Mouse (Mus musculus) midbrain, postnatal 0 days (tissue): ENCODE measurements around the gene Bahd1. TPM values are rescaled to one million over a fixed set of nuclear protein-coding genes. Genes with fewer than 3 reads are reported as not detected.

Experiments used
- ATAC-seq: fragments of 200-750 bp; cut with Nextera tagmentation; 2 replicates; pipeline ENCODE4 v1.8.0; 2017; ENCODE audit warnings: moderate number of reproducible peaks, mild to moderate bottlenecking, moderate TSS enrichment, moderate library complexity; ENCODE audit not compliant: low FRiP score
- DNase-seq: peaks from one replicate; pipeline ENCODE4 v3.0.0-alpha.2; 2015; ENCODE audit warnings: low spot score
- H3K27ac ChIP-seq: fragments of 300-500 bp; sonication (generic); 2 replicates; pipeline ENCODE4 v1.5.1; 2014; ENCODE audit warnings: low read depth, mild to moderate bottlenecking, low read length, mixed read lengths
- H3K27me3 ChIP-seq: fragments of 300-500 bp; sonication (generic); 2 replicates; pipeline ENCODE4 v1.6.1; 2014; ENCODE audit warnings: low read length, control low read depth, mixed read lengths; ENCODE audit not compliant: insufficient read depth
- H3K36me3 ChIP-seq: fragments of 300-500 bp; sonication (generic); 2 replicates; pipeline ENCODE4 v1.6.1; 2014; ENCODE audit warnings: low read length, control low read depth, mixed read lengths; ENCODE audit not compliant: insufficient read depth
- H3K4me1 ChIP-seq: fragments of 300-500 bp; sonication (generic); 2 replicates; pipeline ENCODE4 v1.6.1; 2014; ENCODE audit warnings: mild to moderate bottlenecking, control low read depth, antibody characterized with exemption, low read length, mixed read lengths; ENCODE audit not compliant: insufficient read depth
- H3K4me2 ChIP-seq: fragments of 300-500 bp; sonication (generic); 2 replicates; pipeline ENCODE4 v1.6.1; 2014; ENCODE audit warnings: low read depth, mild to moderate bottlenecking, low read length, mixed read lengths; ENCODE audit not compliant: poor library complexity, severe bottlenecking
- H3K4me3 ChIP-seq: fragments of 300-500 bp; sonication (generic); 2 replicates; pipeline ENCODE4 v1.5.1; 2014; ENCODE audit warnings: low read depth, mild to moderate bottlenecking, low read length, moderate library complexity
- H3K9ac ChIP-seq: fragments of 300-500 bp; sonication (generic); replicated peaks from 2 replicates; pipeline ENCODE4 v1.6.1; 2014; ENCODE audit warnings: mild to moderate bottlenecking, low read length, moderate library complexity, mixed read lengths; ENCODE audit not compliant: poor library complexity, severe bottlenecking
- H3K9me3 ChIP-seq: fragments of 300-500 bp; sonication (generic); 2 replicates; pipeline ENCODE4 v1.6.1; 2016; ENCODE audit warnings: low read length, control low read depth
- CTCF ChIP-seq: IDR thresholded peaks from 2 replicates; pipeline ENCODE4 v1.5.1; 2016; ENCODE audit warnings: antibody characterized with exemption, mild to moderate bottlenecking
- WGBS: fragments of 180-500 bp; shearing (Covaris S2); extraction: QIAGEN DNeasy Blood & Tissue Kit; methylation state at CpG from one replicate; pipeline ENCODE4 v1.1.7; 2014; 5-methylcytosine and 5-hydroxymethylcytosine counted together
- polyA plus RNA-seq: library from polyadenylated mRNA; unstranded; fragments of >200 nt; fragmentation: Nextera tagmentation; extraction: Ambion mirVana; gene quantifications from 2 replicates; pipeline ENCODE4 v1.2.1, GENCODE M21; 2015
- total RNA-seq: library from RNA; depleted of rRNA; stranded (reverse); fragments of >200 nt; gene quantifications from 2 replicates; pipeline ENCODE4 v1.2.3, GENCODE M21; 2014

The Bahd1 gene
- total and polyA plus RNA-seq, 2 experiments from 2014 or later = 6.1 to 28.6 TPM

DNA sequence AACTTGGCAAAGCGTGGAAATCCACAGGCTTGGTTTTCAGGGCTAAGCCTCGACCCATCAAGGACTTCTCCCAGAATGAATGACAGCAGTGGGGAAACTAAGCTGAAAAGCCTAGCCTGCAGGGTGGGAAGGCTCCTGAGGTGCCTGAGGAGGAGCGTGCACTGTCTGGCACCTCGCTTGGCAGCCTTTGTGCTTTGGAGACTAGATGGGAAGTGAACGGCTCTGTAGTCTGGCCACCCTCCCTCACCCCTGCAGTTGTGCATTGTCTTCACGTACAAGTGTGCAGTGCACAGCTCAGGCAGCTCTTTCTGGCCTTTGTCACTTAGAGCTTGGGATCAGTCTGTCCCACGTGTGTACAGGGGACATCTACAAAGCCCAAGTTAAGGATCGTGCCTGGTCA, 14.5 kb downstream of the Bahd1 start:
- no peaks in the 10 kb centered on the region for H3K9me3 ChIP-seq
- 25% methylated on average over 8 of the region's 8 CpGs for WGBS
- no peak overlapping the region for H3K27ac ChIP-seq
- 0 out of 2 replicates have a peak, but pooled peaks cover 19% of the 10 kb centered on the region for H3K4me1 ChIP-seq
- H3K4me3 ChIP-seq = no peak overlapping the region
- H3K4me2 ChIP-seq = no peak overlapping the region
- H3K27me3 ChIP-seq = no peaks in the 10 kb centered on the region
- TF ChIP-seq CTCF = no peak
- no peak for ATAC-seq
- H3K9ac ChIP-seq = no peak overlapping the region
- DNase-seq = no peak
- peaks cover 18% of the 10 kb centered on the region; the same call in 1 of the 2 replicates for H3K36me3 ChIP-seq

DNA sequence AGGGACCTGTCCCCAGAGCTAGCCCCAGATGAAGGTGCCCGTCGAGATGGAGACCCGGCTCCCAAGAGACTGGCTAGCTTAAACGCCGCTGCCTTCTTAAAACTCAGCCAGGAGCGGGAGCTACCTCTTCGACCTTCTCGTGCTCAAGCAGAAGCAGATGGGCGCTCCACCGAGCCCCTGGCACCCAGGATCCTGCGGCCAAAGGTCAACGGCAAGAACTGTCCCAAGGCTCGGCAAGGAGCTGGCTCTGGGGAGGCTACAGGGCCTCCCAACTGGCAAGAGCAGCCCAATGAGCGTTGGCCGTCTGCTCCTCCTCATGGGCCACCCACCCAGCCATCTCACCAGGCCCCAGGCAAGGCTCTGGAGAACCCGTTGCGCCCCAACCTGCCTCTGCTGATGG, 16.3 kb downstream of the Bahd1 start:
- Histone ChIP-seq H3K4me1 (0 out of 2 replicates have a peak, but pooled peaks cover 19% of the 10 kb centered on the region), H3K9ac (no peak overlapping the region), H3K27ac (no peak overlapping the region), H3K9me3 (no peaks in the 10 kb centered on the region), H3K4me3 (no peak overlapping the region), H3K4me2 (no peak overlapping the region), H3K27me3 (no peaks in the 10 kb centered on the region), H3K36me3 (peaks cover 27% of the 10 kb centered on the region)
- no peak for DNase-seq
- 93% methylated on average over 17 of the region's 17 CpGs for WGBS
- ATAC-seq = no peak
- TF ChIP-seq CTCF = no peak

GRCm38 (mm10) chr2:118918543-118918942, 18.4 kb downstream of the Bahd1 start:
- 0 out of 2 replicates have a peak, but pooled peaks cover 11% of the 10 kb centered on the region for H3K4me1 ChIP-seq
- peaks cover 38% of the 10 kb centered on the region for H3K36me3 ChIP-seq
- no peak for DNase-seq
- no peak for ATAC-seq
- H3K27ac ChIP-seq = no peak overlapping the region
- no peaks in the 10 kb centered on the region for H3K9me3 ChIP-seq
- H3K9ac ChIP-seq = no peak overlapping the region
- no peak overlapping the region for H3K4me2 ChIP-seq
- no peak overlapping the region for H3K4me3 ChIP-seq
- WGBS = 52% methylated on average over 1 of the region's 1 CpGs
- H3K27me3 ChIP-seq = no peaks in the 10 kb centered on the region
- TF ChIP-seq CTCF = no peak

DNA sequence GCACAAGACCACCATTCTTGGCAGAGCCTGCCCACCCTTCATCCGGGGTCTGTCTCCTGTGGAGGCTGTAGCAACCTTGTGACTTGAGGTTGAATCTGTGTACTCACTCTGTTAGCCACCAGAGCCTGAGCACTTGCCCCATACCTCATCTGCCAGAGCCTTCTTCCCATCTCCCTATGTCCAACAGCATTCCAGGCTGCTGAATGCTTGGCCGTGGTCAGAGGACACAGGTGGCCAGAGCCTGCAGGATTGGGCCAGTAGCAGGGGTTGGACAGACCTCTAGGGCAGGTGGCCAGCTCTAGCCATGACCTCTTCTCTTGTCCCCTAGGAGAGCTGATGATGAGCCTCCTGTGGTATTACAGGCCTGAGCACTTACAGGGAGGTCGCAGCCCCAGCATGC, 20.3 kb downstream of the Bahd1 start:
- TF ChIP-seq CTCF = no peak
- H3K4me1 ChIP-seq = no peaks in the 10 kb centered on the region
- no peak overlapping the region for H3K27ac ChIP-seq
- no peak overlapping the region for H3K4me3 ChIP-seq
- peaks cover 40% of the 10 kb centered on the region for H3K36me3 ChIP-seq
- no peaks in the 10 kb centered on the region for H3K9me3 ChIP-seq
- WGBS = 97% methylated on average over 3 of the region's 3 CpGs
- no peak for DNase-seq
- H3K9ac ChIP-seq = no peak overlapping the region
- ATAC-seq = no peak
- H3K27me3 ChIP-seq = no peaks in the 10 kb centered on the region
- H3K4me2 ChIP-seq = no peak overlapping the region

DNA sequence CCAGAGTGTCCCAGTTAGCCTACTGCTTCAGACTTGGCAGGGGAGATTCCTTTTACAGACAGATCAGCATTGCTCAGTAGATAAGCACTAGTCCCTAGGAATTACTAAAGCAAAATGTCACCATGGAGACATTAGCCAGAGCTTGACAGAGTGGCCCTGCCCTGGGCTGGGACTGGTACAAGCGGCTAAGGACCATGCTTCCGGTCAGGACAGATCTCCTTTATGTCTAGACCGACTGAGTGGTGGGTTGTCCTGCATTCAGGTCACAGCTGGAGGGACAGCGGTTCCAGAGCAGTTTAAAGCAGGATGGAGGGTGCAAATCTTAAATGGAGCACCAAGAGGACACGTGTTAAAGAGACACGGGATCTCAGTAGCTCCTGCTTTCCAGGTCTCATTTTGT, 25.8 kb downstream of the Bahd1 start:
- Histone ChIP-seq H3K4me3 (peak overlapping the region; percentile 48), H3K27ac (no peak overlapping the region), H3K4me1 (no peaks in the 10 kb centered on the region; the same call in 1 of the 2 replicates), H3K9ac (peak overlapping the region; percentile 55), H3K27me3 (no peaks in the 10 kb centered on the region), H3K36me3 (peaks cover 17% of the 10 kb centered on the region), H3K9me3 (no peaks in the 10 kb centered on the region), H3K4me2 (peak overlapping the region; percentile 87)
- 6% methylated on average over 6 of the region's 6 CpGs for WGBS
- TF ChIP-seq CTCF = no peak
- ATAC-seq (peak; percentile 18; the same call in 1 of the 2 replicates), DNase-seq (no peak)

DNA sequence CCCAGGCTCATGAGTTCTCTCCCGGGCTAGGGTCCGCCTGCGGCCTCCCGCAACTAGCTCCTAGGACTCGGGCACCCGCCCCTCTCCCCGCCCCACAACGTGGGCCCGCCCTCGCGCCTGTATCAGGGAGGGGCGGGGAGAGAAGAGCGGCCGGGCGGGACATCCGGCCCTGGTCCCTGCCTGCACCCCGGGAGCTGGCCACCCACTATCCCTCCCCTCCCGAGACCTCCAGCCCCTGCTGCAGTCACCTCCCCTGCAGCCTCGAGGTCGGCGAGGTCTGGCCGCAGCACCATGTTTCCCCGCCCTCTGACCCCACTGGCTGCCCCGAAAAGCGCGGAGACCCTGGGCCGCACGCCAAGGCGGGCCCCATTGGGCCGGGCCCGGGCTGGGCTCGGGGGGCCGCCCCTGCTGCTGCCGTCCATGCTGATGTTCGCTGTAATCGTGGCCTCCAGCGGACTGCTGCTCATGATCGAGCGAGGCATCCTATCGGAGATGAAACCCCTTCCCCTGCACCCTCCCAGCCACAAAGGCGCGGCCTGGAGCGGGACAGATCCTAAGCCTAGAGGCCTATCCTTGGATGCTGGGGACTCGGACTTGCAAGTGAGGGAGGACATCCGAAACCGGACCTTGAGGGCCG, 26.3 kb downstream of the Bahd1 start, which contains the start of gene Chst14:
Gene Chst14, plus strand, starts transcription at position 136 of the 637 bp plus-strand sequence.
- 3% methylated on average over 44 of the region's 47 CpGs for WGBS
- Histone ChIP-seq H3K9me3 (no peaks in the 10 kb centered on the region), H3K27me3 (no peaks in the 10 kb centered on the region), H3K36me3 (peaks cover 13% of the 10 kb centered on the region), H3K27ac (no peak within 1 kb of the TSS), H3K4me3 (peak within 1 kb of the TSS; percentile 48), H3K4me2 (peak within 1 kb of the TSS; percentile 87), H3K9ac (peak within 1 kb of the TSS; percentile 55), H3K4me1 (no peaks in the 10 kb centered on the region; the same call in 1 of the 2 replicates)
- DNase-seq = peak; percentile 56
- ATAC-seq = peak; percentile 65
- no peak for TF ChIP-seq CTCF
